Comparison of ENCODE assay signal across 23 mouse cellular contexts in the genomic region with DNA sequence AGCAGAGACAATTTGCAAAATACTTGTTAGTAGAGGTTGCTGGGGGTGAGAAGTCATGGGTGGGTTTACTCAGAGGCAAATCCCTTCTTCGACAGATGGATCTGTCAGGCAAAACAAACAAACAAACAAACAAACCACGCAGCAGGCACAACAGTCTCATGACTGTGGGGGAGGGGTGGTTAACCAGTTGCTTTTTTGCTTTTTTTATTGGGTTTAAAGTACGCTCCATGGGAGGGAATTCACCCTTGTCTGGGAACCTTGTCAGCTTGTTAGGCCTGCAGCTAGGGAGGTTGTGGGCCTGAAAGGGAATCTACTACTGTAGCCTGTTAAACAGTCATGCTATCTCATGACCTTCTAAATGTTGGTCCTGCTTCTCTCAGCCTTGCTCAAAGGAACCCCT.
"Had no signal": no experiment of that assay in that cellular context is flagged by ENCODE, and none has a peak within 500 bp of the region (broad histone marks: within the 10 kb centered on the region; RNA-seq: fewer than 3 reads in every experiment).

No protein-coding gene starts in this region.

- H3K27me3 ChIP-seq: hindbrain, embryonic 15.5 days; limb, embryonic 13.5 days; liver, embryonic 12.5 days; liver, embryonic 15.5 days; lung, embryonic 15.5 days; megakaryocyte, embryonic 14.5 days; midbrain, embryonic 15.5 days; neural tube, embryonic 12.5 days; neural tube, embryonic 15.5 days; stomach, embryonic 15.5 days had no signal

- H3K36me3 ChIP-seq: hindbrain, embryonic 15.5 days; limb, embryonic 10.5 days; limb, embryonic 13.5 days; liver, embryonic 12.5 days; liver, embryonic 15.5 days; lung, embryonic 15.5 days; midbrain, embryonic 10.5 days; midbrain, embryonic 15.5 days; neural tube, embryonic 12.5 days; neural tube, embryonic 15.5 days; stomach, embryonic 15.5 days had no signal

- H3K4me3 ChIP-seq: hindbrain, embryonic 15.5 days; layer of hippocampus, adult 2 months; limb, embryonic 10.5 days; limb, embryonic 13.5 days; liver, embryonic 12.5 days; liver, embryonic 15.5 days; lung, embryonic 15.5 days; midbrain, embryonic 10.5 days; midbrain, embryonic 15.5 days; neural tube, embryonic 12.5 days; neural tube, embryonic 15.5 days; stomach, embryonic 15.5 days had no signal

- H3K27ac ChIP-seq: hindbrain, embryonic 15.5 days; kidney, postnatal 0 days; layer of hippocampus, adult 2 months; limb, embryonic 10.5 days; limb, embryonic 13.5 days; liver, embryonic 12.5 days; liver, embryonic 15.5 days; lung, embryonic 15.5 days; midbrain, embryonic 10.5 days; midbrain, embryonic 15.5 days; neural tube, embryonic 12.5 days; neural tube, embryonic 15.5 days; stomach, embryonic 15.5 days had no signal

- DNase-seq: layer of hippocampus, adult 9-11 months; liver; lung, adult 18-20 months; lung, postnatal 10 days; lung, postnatal 36 days; right cerebral cortex, adult 18-20 months; right cerebral cortex, postnatal 14 days; spleen, adult 18-20 months; thymus, postnatal 25 days had no signal

- H3K4me1 ChIP-seq: hindbrain, embryonic 15.5 days; liver, embryonic 12.5 days; liver, embryonic 15.5 days; megakaryocyte, embryonic 14.5 days; midbrain, embryonic 10.5 days; midbrain, embryonic 15.5 days; neural tube, embryonic 12.5 days; neural tube, embryonic 15.5 days; stomach, embryonic 15.5 days had no signal

- ATAC-seq: liver, embryonic 12.5 days had no signal
